In genomic region chr10:123840061-123840751, GRCm38 (mm10) we compare ENCODE assay signal across 10 mouse cellular contexts.
DNase-seq lines count a peak whose midpoint lies in the region; ATAC-seq and TF ChIP-seq lines count a peak whose summit lies in the region.
"Had no signal": no experiment of that assay in that cellular context is flagged by ENCODE, and none has a peak within 500 bp of the region (broad histone marks: within the 10 kb centered on the region; RNA-seq: fewer than 3 reads in every experiment).

No protein-coding gene starts in this region.

- no peaks in the 10 kb centered on the region for H3K36me3 ChIP-seq in hindbrain, embryonic 15.5 days
- H3K36me3 ChIP-seq in hindbrain, embryonic 10.5 days, result no peaks in the 10 kb centered on the region

- DNase-seq in hindbrain, embryonic 10.5 days (ENCODE audit: low spot score), result no peak
- peak; percentile 31 to 54 for DNase-seq in frontal cortex, postnatal 10 days (ENCODE audit: low spot score in 2 of 2)
- DNase-seq in left cerebral cortex, adult 2 months (ENCODE audit: extremely low spot score in 1 of 2, low spot score in 2 of 2), result peak; percentile 32 to 36
- DNase-seq in right cerebral cortex, postnatal 36 days (ENCODE audit: low spot score in 2 of 2), result peak; percentile 45 to 66
- DNase-seq in gastrocnemius, postnatal 25 days, result no peak
- DNase-seq in gastrocnemius, postnatal 4 days (ENCODE audit: low spot score in 2 of 2), result no peak
- DNase-seq: adrenal gland, postnatal 14 days had no signal

- 0 out of 2 replicates have a peak, but pooled peaks cover 4% of the 10 kb centered on the region for H3K4me1 ChIP-seq in hindbrain, embryonic 15.5 days (replicated peaks)
- no peaks in the 10 kb centered on the region for H3K4me1 ChIP-seq in hindbrain, embryonic 10.5 days (replicated peaks)

- H3K9me3 ChIP-seq in hindbrain, embryonic 15.5 days, result no peaks in the 10 kb centered on the region
- no peaks in the 10 kb centered on the region for H3K9me3 ChIP-seq in hindbrain, embryonic 10.5 days

- H3K27me3 ChIP-seq in hindbrain, embryonic 15.5 days, result no peaks in the 10 kb centered on the region
- H3K27me3 ChIP-seq in hindbrain, embryonic 10.5 days (ENCODE audit: insufficient read depth, poor library complexity, severe bottlenecking), result no peaks in the 10 kb centered on the region

- ATAC-seq in hindbrain, embryonic 15.5 days (ENCODE audit: low FRiP score, low read depth), result no peak; the same call in 1 of the 2 replicates
- ATAC-seq: intestine, embryonic 16.5 days had no signal

- H3K4me2 ChIP-seq in hindbrain, embryonic 15.5 days, result peak overlapping the region; percentile 29

- no peak overlapping the region for H3K27ac ChIP-seq in hindbrain, embryonic 15.5 days (replicated peaks)
- H3K27ac ChIP-seq in hindbrain, embryonic 10.5 days, result no peak overlapping the region
- no peak overlapping the region for H3K27ac ChIP-seq in left cerebral cortex, adult 2 months
- H3K27ac ChIP-seq: liver, embryonic 14.5 days had no signal

- intact Hi-C loops in left cerebral cortex, adult 2 months (cut with DNase I), result no loop called here

- no peak overlapping the region for H3K4me3 ChIP-seq in hindbrain, embryonic 15.5 days
- H3K4me3 ChIP-seq in hindbrain, embryonic 10.5 days, result no peak overlapping the region
- H3K4me3 ChIP-seq in left cerebral cortex, adult 2 months, result peak overlapping the region; percentile 11

- 31% methylated on average over 13 of the region's 13 CpGs for WGBS in hindbrain, embryonic 15.5 days
- 29% methylated on average over 13 of the region's 13 CpGs for WGBS in hindbrain, embryonic 10.5 days

- H3K9ac ChIP-seq in hindbrain, embryonic 15.5 days, result no peak overlapping the region
- H3K9ac ChIP-seq: liver, embryonic 14.5 days had no signal

- no peak for TF ChIP-seq CTCF in left cerebral cortex, adult 2 months (IDR thresholded peaks at IDR 0.05)

Comparison
In these comparisons a context has a peak if more than half of its experiments do, and no peak if none do; other contexts are left out.
1. DNase-seq: peak in frontal cortex, postnatal 10 days (2 of 2), left cerebral cortex, adult 2 months (2 of 2) and right cerebral cortex, postnatal 36 days (2 of 2); none in hindbrain, embryonic 10.5 days (single experiment), gastrocnemius, postnatal 25 days (single experiment) and gastrocnemius, postnatal 4 days (0 of 2).